Mouse (Mus musculus) neural tube, embryonic 13.5 days (tissue): ENCODE data around the gene Sox5. TPM values are rescaled to one million over a fixed set of nuclear protein-coding genes. Genes with fewer than 3 reads are reported as not detected.

Experiments used
- ATAC-seq: fragments of 200-750 bp; cut with Nextera tagmentation; 2 replicates; pipeline ENCODE4 v1.8.0; 2017; ENCODE audit warnings: low read depth, mild to moderate bottlenecking, moderate TSS enrichment, moderate library complexity
- H3K27ac ChIP-seq: fragments of 300-500 bp; sonication (generic); replicated peaks from 2 replicates; pipeline ENCODE4 v1.5.1; 2015; ENCODE audit warnings: moderate library complexity, mild to moderate bottlenecking, inconsistent platforms
- H3K27me3 ChIP-seq: fragments of 300-500 bp; sonication (generic); 2 replicates; pipeline ENCODE4 v1.6.1; 2015; ENCODE audit warnings: mild to moderate bottlenecking, inconsistent platforms
- H3K36me3 ChIP-seq: fragments of 300-500 bp; sonication (generic); 2 replicates; pipeline ENCODE4 v1.6.1; 2015; ENCODE audit warnings: mild to moderate bottlenecking, inconsistent platforms
- H3K4me1 ChIP-seq: fragments of 300-500 bp; sonication (generic); replicated peaks from 2 replicates; pipeline ENCODE4 v1.6.1; 2015; ENCODE audit warnings: inconsistent platforms
- H3K4me2 ChIP-seq: fragments of 300-500 bp; sonication (generic); 2 replicates; pipeline ENCODE4 v1.6.1; 2015; ENCODE audit warnings: inconsistent platforms, mild to moderate bottlenecking, moderate library complexity
- H3K4me3 ChIP-seq: fragments of 300-500 bp; sonication (generic); 2 replicates; pipeline ENCODE4 v1.5.1; 2015; ENCODE audit warnings: mild to moderate bottlenecking, inconsistent platforms
- H3K9ac ChIP-seq: fragments of 300-500 bp; sonication (generic); 2 replicates; pipeline ENCODE4 v1.6.1; 2015; ENCODE audit warnings: moderate library complexity, mild to moderate bottlenecking, inconsistent platforms
- H3K9me3 ChIP-seq: fragments of 300-500 bp; sonication (generic); 2 replicates; pipeline ENCODE4 v1.6.1; 2016; ENCODE audit warnings: inconsistent platforms
- WGBS: fragments of 180-500 bp; shearing (Covaris S2); methylation state at CpG from one replicate; pipeline ENCODE4 v1.1.7; 2015; 5-methylcytosine and 5-hydroxymethylcytosine counted together
- polyA plus RNA-seq: library from polyadenylated mRNA; unstranded; fragments of >200 nt; fragmentation: Nextera tagmentation; extraction: Ambion mirVana; gene quantifications from 2 replicates; pipeline ENCODE4 v1.2.1, GENCODE M21; 2015

Sox5 gene
- polyA plus RNA-seq, 1 experiment from 2014 or later: 24.8 TPM

DNA sequence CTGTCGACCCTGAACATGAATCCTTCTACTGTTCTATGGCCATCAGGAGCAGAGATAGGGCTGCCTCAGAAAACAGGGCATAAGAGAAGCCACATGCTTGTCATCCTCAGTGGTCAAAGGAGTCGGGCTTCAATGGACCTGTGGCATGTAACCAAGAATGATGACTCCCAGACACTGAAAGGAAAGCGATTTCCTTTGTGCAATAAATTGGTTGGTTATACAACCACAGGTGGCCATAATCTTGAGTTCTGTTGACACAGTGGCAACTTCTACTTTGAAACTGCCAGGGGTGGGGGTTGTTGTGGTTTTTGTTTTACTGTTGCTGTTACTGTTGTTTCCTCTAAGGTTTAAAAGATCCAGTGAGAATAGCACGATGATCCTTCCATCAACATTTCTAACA lies 512.1 kb downstream of the Sox5 start:
- Histone ChIP-seq H3K4me2 (no peak overlapping the region), H3K27me3 (no peaks in the 10 kb centered on the region), H3K36me3 (no peaks in the 10 kb centered on the region), H3K27ac (no peak overlapping the region), H3K4me3 (no peak overlapping the region), H3K9ac (no peak overlapping the region), H3K9me3 (no peaks in the 10 kb centered on the region), H3K4me1 (peaks cover 6% of the 10 kb centered on the region)
- no peak for ATAC-seq
- WGBS: 38% methylated on average over 4 of the region's 4 CpGs

DNA sequence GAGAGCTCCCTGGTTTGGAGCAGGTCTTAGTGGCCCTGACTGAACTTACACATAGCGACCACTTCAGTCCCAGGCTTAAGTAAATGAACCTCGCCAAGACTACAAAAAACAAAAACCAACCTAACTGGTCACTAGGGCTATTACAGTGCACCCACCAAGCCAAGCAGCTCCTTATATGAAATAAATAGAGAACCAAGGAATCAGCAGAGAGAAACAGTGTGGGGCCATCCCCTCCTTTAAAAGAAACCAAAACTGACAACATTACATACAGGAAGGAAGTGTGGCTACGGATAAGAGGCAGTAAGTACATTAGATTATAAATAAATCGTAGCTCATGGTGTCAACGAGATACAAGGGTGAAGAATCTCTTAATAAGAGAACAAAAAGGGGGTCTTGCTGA lies 516.0 kb downstream of the Sox5 start:
- H3K4me3 ChIP-seq: no peak overlapping the region
- H3K4me2 ChIP-seq: no peak overlapping the region
- WGBS: 93% methylated on average over 5 of the region's 5 CpGs
- H3K27ac ChIP-seq: no peak overlapping the region
- H3K36me3 ChIP-seq: no peaks in the 10 kb centered on the region
- ATAC-seq: no peak
- no peaks in the 10 kb centered on the region for H3K27me3 ChIP-seq
- H3K9ac ChIP-seq: no peak overlapping the region
- H3K9me3 ChIP-seq: no peaks in the 10 kb centered on the region
- peaks cover 9% of the 10 kb centered on the region for H3K4me1 ChIP-seq

- 70% methylated on average over 7 of the region's 7 CpGs for WGBS
- Histone ChIP-seq H3K4me2 (no peak overlapping the region), H3K4me3 (no peak overlapping the region), H3K9me3 (no peaks in the 10 kb centered on the region), H3K27ac (no peak overlapping the region), H3K27me3 (no peaks in the 10 kb centered on the region), H3K9ac (no peak overlapping the region), H3K4me1 (peaks cover 9% of the 10 kb centered on the region), H3K36me3 (no peaks in the 10 kb centered on the region)
- no peak for ATAC-seq
Measured at GRCm38 (mm10) chr6:144265004-144265403, 516.8 kb downstream of the Sox5 start.

- no peak overlapping the region for H3K4me3 ChIP-seq
- no peaks in the 10 kb centered on the region for H3K9me3 ChIP-seq
- H3K4me1 ChIP-seq: peaks cover 9% of the 10 kb centered on the region
- ATAC-seq: no peak
- 0 out of 2 replicates have a peak overlapping the region, but pooled peaks have one; percentile 16 for H3K4me2 ChIP-seq
- no peaks in the 10 kb centered on the region for H3K36me3 ChIP-seq
- H3K27ac ChIP-seq: no peak overlapping the region
- no peak overlapping the region for H3K9ac ChIP-seq
- WGBS: 24% methylated on average over 16 of the region's 16 CpGs
- no peaks in the 10 kb centered on the region for H3K27me3 ChIP-seq
Measured at GRCm38 (mm10) chr6:144264320-144264915, 517.4 kb downstream of the Sox5 start.

- H3K36me3 ChIP-seq: no peaks in the 10 kb centered on the region
- H3K27ac ChIP-seq: no peak overlapping the region
- no peaks in the 10 kb centered on the region for H3K9me3 ChIP-seq
- no peak for ATAC-seq
- no peak overlapping the region for H3K4me2 ChIP-seq
- WGBS: 81% methylated on average over 8 of the region's 8 CpGs
- H3K27me3 ChIP-seq: no peaks in the 10 kb centered on the region
- peaks cover 10% of the 10 kb centered on the region for H3K4me1 ChIP-seq
- H3K4me3 ChIP-seq: no peak overlapping the region
- H3K9ac ChIP-seq: no peak overlapping the region
Measured at GRCm38 (mm10) chr6:144256500-144256899, 525.3 kb downstream of the Sox5 start.

- 25% methylated on average over 7 of the region's 7 CpGs for WGBS
- Histone ChIP-seq H3K9me3 (no peaks in the 10 kb centered on the region), H3K9ac (no peak overlapping the region), H3K4me2 (no peak overlapping the region), H3K36me3 (no peaks in the 10 kb centered on the region), H3K4me1 (peaks cover 23% of the 10 kb centered on the region), H3K27me3 (no peaks in the 10 kb centered on the region), H3K27ac (no peak overlapping the region), H3K4me3 (no peak overlapping the region)
- ATAC-seq: no peak
Measured at GRCm38 (mm10) chr6:144252191-144252718, 529.5 kb downstream of the Sox5 start.

- H3K9ac ChIP-seq: no peak overlapping the region
- no peak overlapping the region for H3K4me2 ChIP-seq
- peaks cover 23% of the 10 kb centered on the region for H3K4me1 ChIP-seq
- WGBS: 14% methylated on average over 18 of the region's 18 CpGs
- ATAC-seq: peak; percentile 73
- H3K4me3 ChIP-seq: no peak overlapping the region
- H3K27ac ChIP-seq: peak overlapping the region; percentile 59
- no peaks in the 10 kb centered on the region for H3K36me3 ChIP-seq
- no peaks in the 10 kb centered on the region for H3K9me3 ChIP-seq
- no peaks in the 10 kb centered on the region for H3K27me3 ChIP-seq
Measured at GRCm38 (mm10) chr6:144251222-144252170, 530.3 kb downstream of the Sox5 start.

DNA sequence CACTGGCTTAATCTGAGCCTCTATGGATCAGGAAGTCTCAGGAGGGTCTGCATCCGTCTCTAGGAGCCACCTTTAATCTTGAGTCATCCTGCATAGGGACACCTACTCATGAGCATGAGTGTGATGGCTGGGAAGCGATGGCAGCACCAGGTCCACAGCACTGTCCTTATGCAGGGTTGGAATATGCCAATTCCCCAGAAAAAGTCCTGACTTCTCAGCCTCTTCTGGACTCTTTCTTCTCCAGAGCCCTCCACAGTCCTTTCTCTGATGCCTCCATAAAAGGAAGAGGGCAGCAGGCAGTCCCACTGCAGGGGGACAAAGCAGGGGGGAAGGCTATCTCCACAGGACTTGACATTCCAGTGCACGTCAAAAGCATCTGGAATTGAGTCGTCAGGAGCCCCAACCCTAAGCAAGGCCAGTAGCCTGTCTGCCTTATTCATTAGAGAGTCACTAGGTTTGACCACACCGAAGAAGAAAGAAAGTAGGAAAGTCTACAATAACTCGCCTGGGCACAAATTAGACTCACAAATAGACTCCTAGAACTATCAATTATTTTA lies 531.1 kb downstream of the Sox5 start:
- H3K4me1 ChIP-seq: peaks cover 23% of the 10 kb centered on the region
- H3K9ac ChIP-seq: no peak overlapping the region
- WGBS: 31% methylated on average over 6 of the region's 6 CpGs
- no peak overlapping the region for H3K4me2 ChIP-seq
- no peaks in the 10 kb centered on the region for H3K27me3 ChIP-seq
- no peak overlapping the region for H3K4me3 ChIP-seq
- no peaks in the 10 kb centered on the region for H3K36me3 ChIP-seq
- H3K9me3 ChIP-seq: no peaks in the 10 kb centered on the region
- no peak overlapping the region for H3K27ac ChIP-seq
- ATAC-seq: no peak

GRCm38 (mm10) chr6:144236581-144236980 lies 545.2 kb downstream of the Sox5 start:
- ATAC-seq: no peak
- Histone ChIP-seq H3K4me2 (no peak overlapping the region), H3K27me3 (no peaks in the 10 kb centered on the region), H3K36me3 (no peaks in the 10 kb centered on the region), H3K27ac (no peak overlapping the region), H3K9ac (no peak overlapping the region), H3K4me1 (no peaks in the 10 kb centered on the region), H3K4me3 (no peak overlapping the region), H3K9me3 (no peaks in the 10 kb centered on the region)
- 62% methylated on average over 11 of the region's 11 CpGs for WGBS

DNA sequence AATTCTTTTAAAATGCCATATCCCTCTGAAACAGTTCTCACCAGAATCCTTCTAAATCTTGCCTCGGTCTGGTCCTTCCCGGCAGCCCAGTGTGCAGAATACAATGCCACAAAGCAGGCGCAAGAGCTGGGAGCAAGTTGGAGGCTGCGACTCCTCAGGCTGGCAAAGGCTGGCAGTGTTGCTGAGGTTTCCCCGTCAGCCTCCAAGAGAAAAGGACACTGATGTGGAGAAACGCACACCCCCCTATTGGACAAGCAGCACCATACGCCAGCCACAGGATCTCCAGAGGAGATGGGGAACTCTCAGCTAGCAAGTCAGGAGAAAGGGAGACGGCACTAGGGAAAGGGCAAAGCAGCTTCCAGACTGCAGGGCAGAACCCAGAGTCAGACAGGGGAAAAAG lies 577.8 kb downstream of the Sox5 start:
- WGBS: 28% methylated on average over 8 of the region's 8 CpGs
- Histone ChIP-seq H3K4me3 (no peak overlapping the region), H3K4me2 (peak overlapping the region; percentile 27), H3K27me3 (no peaks in the 10 kb centered on the region), H3K27ac (0 out of 2 replicates have a peak overlapping the region, but pooled peaks have one; percentile 2), H3K9me3 (no peaks in the 10 kb centered on the region), H3K9ac (0 out of 2 replicates have a peak overlapping the region, but pooled peaks have one; percentile 14), H3K4me1 (peaks cover 34% of the 10 kb centered on the region), H3K36me3 (no peaks in the 10 kb centered on the region)
- peak; percentile 47; the same call in 1 of the 2 replicates for ATAC-seq

DNA sequence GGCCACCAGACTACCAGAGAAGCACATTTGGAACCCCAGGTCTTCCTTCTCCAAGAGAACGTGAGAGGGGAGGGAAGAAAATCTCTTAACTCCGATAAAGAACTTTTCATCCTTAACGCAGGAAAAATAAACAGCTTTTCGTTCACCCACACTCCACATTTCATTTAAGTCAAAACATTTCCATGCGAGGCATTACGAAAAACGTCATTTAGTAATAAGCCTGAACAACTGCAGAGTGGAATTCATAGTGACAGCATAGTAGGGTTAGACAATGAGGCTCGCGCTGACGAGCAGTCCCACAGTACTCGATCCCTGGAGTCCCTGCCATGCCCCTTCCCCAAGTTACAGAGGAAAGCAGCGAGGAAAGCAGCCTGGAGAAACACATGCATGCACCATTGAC lies 578.8 kb downstream of the Sox5 start:
- no peak overlapping the region for H3K9ac ChIP-seq
- no peak overlapping the region for H3K4me3 ChIP-seq
- H3K4me2 ChIP-seq: peak overlapping the region; percentile 27
- no peaks in the 10 kb centered on the region for H3K9me3 ChIP-seq
- no peaks in the 10 kb centered on the region for H3K27me3 ChIP-seq
- WGBS: 57% methylated on average over 12 of the region's 12 CpGs
- H3K27ac ChIP-seq: no peak overlapping the region
- peaks cover 25% of the 10 kb centered on the region for H3K4me1 ChIP-seq
- ATAC-seq: no peak
- no peaks in the 10 kb centered on the region for H3K36me3 ChIP-seq

DNA sequence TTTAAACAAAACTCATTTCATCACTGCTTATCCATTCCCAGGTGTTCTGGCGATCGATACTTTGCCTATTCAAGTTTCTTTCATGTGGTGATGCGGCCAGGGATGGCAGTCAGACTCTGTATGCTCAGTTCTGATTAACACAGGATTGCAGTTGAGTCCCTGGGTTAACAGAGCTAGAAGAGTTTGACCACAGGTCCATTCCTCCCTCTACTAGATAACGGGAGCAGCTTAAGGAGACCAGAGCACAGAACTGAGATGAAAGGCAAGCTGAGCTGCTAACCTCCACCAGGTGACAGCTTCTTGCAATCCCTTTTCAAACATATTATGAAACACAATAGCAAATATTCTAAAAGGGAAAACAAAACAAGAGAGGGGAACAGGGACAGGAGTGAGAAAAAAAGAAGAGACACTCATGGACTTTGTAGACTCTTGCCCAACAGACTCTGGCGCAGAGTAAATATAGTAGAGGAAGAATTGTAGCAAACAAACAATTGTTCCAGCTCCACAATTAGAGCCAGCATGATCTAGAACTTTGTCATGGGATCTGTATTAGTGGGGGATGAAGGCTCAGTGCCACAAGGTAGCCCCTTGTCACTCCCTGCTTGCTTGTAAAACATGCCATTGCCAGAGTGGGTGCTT lies 580.3 kb downstream of the Sox5 start:
- H3K36me3 ChIP-seq: no peaks in the 10 kb centered on the region
- H3K4me1 ChIP-seq: peaks cover 30% of the 10 kb centered on the region
- 90% methylated on average over 5 of the region's 5 CpGs for whole genome bisulfite sequencing
- H3K4me2 ChIP-seq: no peak overlapping the region
- no peak for ATAC-seq
- no peaks in the 10 kb centered on the region for H3K9me3 ChIP-seq
- H3K4me3 ChIP-seq: no peak overlapping the region
- H3K27me3 ChIP-seq: no peaks in the 10 kb centered on the region
- no peak overlapping the region for H3K27ac ChIP-seq
- no peak overlapping the region for H3K9ac ChIP-seq
